Mouse (Mus musculus): ENCODE results near the gene Wdr66. TPM values are rescaled to one million over a fixed set of nuclear protein-coding genes. Genes with fewer than 3 reads are reported as not detected.

Wdr66 gene
- polyA plus RNA-seq, 2 experiments = 0.11 TPM; not detected in 1

- peaks cover 9 to 10% of the 10 kb centered on the region in 2 experiments for H3K4me1 ChIP-seq (replicated peaks; ENCODE audit: control insufficient read depth in 2 of 2, insufficient read depth in 2 of 2, low read length in 1 of 2)
Measured at GRCm38 (mm10) chr5:123232180-123232579, 19.7 kb upstream of the Wdr66 start.

DNA sequence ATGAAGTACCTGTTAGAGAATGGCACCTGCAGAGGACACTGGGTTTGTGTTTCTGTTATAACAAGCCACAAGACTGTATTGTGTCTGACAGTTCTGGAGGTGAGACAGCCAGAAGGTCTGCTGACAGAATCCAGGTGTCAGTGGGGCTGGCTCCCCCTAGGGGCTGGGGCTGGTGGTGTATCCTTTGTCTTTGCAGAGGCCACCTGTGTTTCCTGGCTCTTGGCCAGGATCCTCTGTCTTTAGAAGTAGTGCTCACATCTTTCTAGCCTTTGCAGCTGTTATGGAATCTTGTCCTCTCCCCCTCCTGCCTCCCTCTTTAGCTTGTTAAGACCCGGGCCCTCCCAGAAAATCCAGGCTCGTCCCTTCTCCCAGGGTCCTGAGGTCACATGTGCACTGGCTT is 16.2 kb upstream of the Wdr66 start:
- Histone ChIP-seq H3K9me3 (ENCODE audit: control insufficient read depth, low read length) (no peaks in the 10 kb centered on the region), H3K4me2 (ENCODE audit: low read depth) (no peak overlapping the region), H3K9ac (replicated peaks) (no peak overlapping the region), H3K27me3 (ENCODE audit: control insufficient read depth, insufficient read depth, low read length) (no peaks in the 10 kb centered on the region), H3K27ac (no peak overlapping the region), H3K36me3 (replicated peaks; ENCODE audit: control insufficient read depth, insufficient read depth, low read depth) (peaks cover 34% of the 10 kb centered on the region), H3K4me3 (ENCODE audit: insufficient read depth in 1 of 2, low read depth in 2 of 2, low read length in 2 of 2) (no peak overlapping the region), H3K4me1 (replicated peaks; ENCODE audit: control insufficient read depth in 2 of 2, insufficient read depth in 2 of 2, low read length in 1 of 2) (no peaks in the 10 kb centered on the region)
- ATAC-seq (ENCODE audit: insufficient read depth) = no peak; the same call in 1 of the 2 replicates
- TF ChIP-seq EP300 (IDR thresholded peaks at IDR 0.05; ENCODE audit: low read depth) (no peak), CTCF (IDR thresholded peaks at IDR 0.05; ENCODE audit: low read depth) (peak; percentile 92)
- WGBS (ENCODE audit: insufficient replicate concordance) = 80% methylated on average over 2 of the region's 2 CpGs
- DNase-seq (ENCODE audit: low read depth in 3 of 3, low spot score in 3 of 3) = no peak

More at GRCm38 (mm10) chr5:123232180-123232579, 19.7 kb upstream of the Wdr66 start:
- H3K36me3 ChIP-seq (replicated peaks; ENCODE audit: control insufficient read depth, insufficient read depth, low read depth) = peaks cover 18% of the 10 kb centered on the region
- no peaks in the 10 kb centered on the region for H3K9me3 ChIP-seq (ENCODE audit: control insufficient read depth, low read length)
- H3K4me3 ChIP-seq (ENCODE audit: insufficient read depth in 1 of 2, low read depth in 2 of 2, low read length in 2 of 2) = no peak overlapping the region
- DNase-seq (ENCODE audit: low read depth in 3 of 3, low spot score in 3 of 3) = no peak
- 59% methylated on average over 2 of the region's 2 CpGs for WGBS (ENCODE audit: insufficient replicate concordance)
- no peak overlapping the region for H3K27ac ChIP-seq
- no peak for ATAC-seq (ENCODE audit: insufficient read depth)
- no peak overlapping the region for H3K4me2 ChIP-seq (ENCODE audit: low read depth)
- H3K27me3 ChIP-seq (ENCODE audit: control insufficient read depth, insufficient read depth, low read length) = no peaks in the 10 kb centered on the region
- TF ChIP-seq EP300 (IDR thresholded peaks at IDR 0.05; ENCODE audit: low read depth) (no peak), CTCF (IDR thresholded peaks at IDR 0.05; ENCODE audit: low read depth) (no peak)
- no peak overlapping the region for H3K9ac ChIP-seq (replicated peaks)

DNA sequence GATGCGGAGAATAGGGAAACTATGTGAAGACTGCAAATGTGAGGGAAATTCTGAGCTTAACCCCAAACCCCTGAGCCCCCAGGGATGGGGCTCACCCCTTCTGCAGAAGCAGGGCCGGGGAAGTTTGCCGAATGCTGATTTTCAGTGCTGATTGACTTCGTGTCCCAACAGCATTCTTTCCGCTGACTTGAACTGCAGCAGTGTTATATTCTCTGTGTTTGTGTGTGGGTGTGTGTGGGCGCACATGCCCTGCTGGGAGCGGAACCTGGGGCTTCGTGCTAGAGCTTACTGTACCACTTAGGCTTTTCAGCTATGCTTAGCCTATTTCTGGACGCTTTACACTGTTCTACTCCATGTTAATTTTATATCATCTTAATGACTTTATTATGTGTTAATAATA is 15.5 kb upstream of the Wdr66 start:
- H3K9me3 ChIP-seq (ENCODE audit: control insufficient read depth, low read length) = no peaks in the 10 kb centered on the region
- no peaks in the 10 kb centered on the region for H3K4me1 ChIP-seq (replicated peaks; ENCODE audit: control insufficient read depth in 2 of 2, insufficient read depth in 2 of 2, low read length in 1 of 2)
- DNase-seq (ENCODE audit: low read depth in 3 of 3, low spot score in 3 of 3) = no peak
- H3K4me3 ChIP-seq (ENCODE audit: insufficient read depth in 1 of 2, low read depth in 2 of 2, low read length in 2 of 2) = no peak overlapping the region
- no peak overlapping the region for H3K9ac ChIP-seq (replicated peaks)
- H3K4me2 ChIP-seq (ENCODE audit: low read depth) = no peak overlapping the region
- no peaks in the 10 kb centered on the region for H3K27me3 ChIP-seq (ENCODE audit: control insufficient read depth, insufficient read depth, low read length)
- no peak for ATAC-seq (ENCODE audit: insufficient read depth)
- TF ChIP-seq EP300 (IDR thresholded peaks at IDR 0.05; ENCODE audit: low read depth) (no peak), CTCF (IDR thresholded peaks at IDR 0.05; ENCODE audit: low read depth) (no peak)
- whole genome bisulfite sequencing (ENCODE audit: insufficient replicate concordance) = 86% methylated on average over 9 of the region's 9 CpGs
- H3K27ac ChIP-seq = no peak overlapping the region
- peaks cover 36% of the 10 kb centered on the region for H3K36me3 ChIP-seq (replicated peaks; ENCODE audit: control insufficient read depth, insufficient read depth, low read depth)

- Histone ChIP-seq H3K27ac (no peak overlapping the region), H3K9ac (replicated peaks) (no peak overlapping the region), H3K27me3 (ENCODE audit: control insufficient read depth, insufficient read depth, low read length) (no peaks in the 10 kb centered on the region), H3K4me2 (ENCODE audit: low read depth) (no peak overlapping the region), H3K9me3 (ENCODE audit: control insufficient read depth, low read length) (no peaks in the 10 kb centered on the region), H3K4me1 (replicated peaks; ENCODE audit: control insufficient read depth in 2 of 2, insufficient read depth in 2 of 2, low read length in 1 of 2) (no peaks in the 10 kb centered on the region), H3K36me3 (replicated peaks; ENCODE audit: control insufficient read depth, insufficient read depth, low read depth) (peaks cover 54% of the 10 kb centered on the region), H3K4me3 (ENCODE audit: insufficient read depth in 1 of 2, low read depth in 2 of 2, low read length in 2 of 2) (no peak overlapping the region)
- TF ChIP-seq EP300 (IDR thresholded peaks at IDR 0.05; ENCODE audit: low read depth) = no peak
- no peak for TF ChIP-seq CTCF (IDR thresholded peaks at IDR 0.05; ENCODE audit: low read depth)
- WGBS (ENCODE audit: insufficient replicate concordance) = 87% methylated on average over 11 of the region's 11 CpGs
- no peak for DNase-seq (ENCODE audit: low read depth in 3 of 3, low spot score in 3 of 3)
- no peak for ATAC-seq (ENCODE audit: insufficient read depth)
Measured at GRCm38 (mm10) chr5:123239501-123239900, 12.4 kb upstream of the Wdr66 start.

DNA sequence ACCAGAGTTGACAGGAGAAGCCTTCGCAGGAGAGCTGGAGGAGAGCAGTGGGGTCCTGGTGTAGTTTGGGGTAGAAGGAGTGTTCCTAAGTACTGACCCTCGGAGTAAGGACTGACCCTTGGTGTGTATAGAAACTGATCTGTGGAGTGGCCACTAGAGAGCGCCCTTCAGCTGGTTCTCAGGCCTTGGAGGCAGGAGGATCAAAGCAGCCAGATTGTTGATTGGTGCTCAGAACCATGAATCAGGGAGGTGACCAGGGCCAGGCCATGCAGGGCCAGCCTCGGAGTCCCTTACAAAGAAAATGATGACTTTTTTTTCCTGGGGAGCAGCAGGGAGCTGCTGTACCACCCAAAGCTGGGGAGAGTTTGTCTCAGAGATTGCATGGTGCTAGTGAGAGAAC is 6.4 kb upstream of the Wdr66 start:
- TF ChIP-seq EP300 (IDR thresholded peaks at IDR 0.05; ENCODE audit: low read depth) (no peak), CTCF (IDR thresholded peaks at IDR 0.05; ENCODE audit: low read depth) (peak; percentile 82)
- no peak for DNase-seq (ENCODE audit: low read depth in 3 of 3, low spot score in 3 of 3)
- H3K9me3 ChIP-seq (ENCODE audit: control insufficient read depth, low read length) = no peaks in the 10 kb centered on the region
- no peak overlapping the region for H3K4me2 ChIP-seq (ENCODE audit: low read depth)
- H3K27me3 ChIP-seq (ENCODE audit: control insufficient read depth, insufficient read depth, low read length) = no peaks in the 10 kb centered on the region
- H3K4me1 ChIP-seq (replicated peaks; ENCODE audit: control insufficient read depth in 2 of 2, insufficient read depth in 2 of 2, low read length in 1 of 2) = no peaks in the 10 kb centered on the region
- ATAC-seq (ENCODE audit: insufficient read depth) = no peak
- H3K4me3 ChIP-seq (ENCODE audit: insufficient read depth in 1 of 2, low read depth in 2 of 2, low read length in 2 of 2) = no peak overlapping the region
- H3K9ac ChIP-seq (replicated peaks) = no peak overlapping the region
- 36% methylated on average over 4 of the region's 4 CpGs for WGBS (ENCODE audit: insufficient replicate concordance)
- no peak overlapping the region for H3K27ac ChIP-seq
- peaks cover 30% of the 10 kb centered on the region for H3K36me3 ChIP-seq (replicated peaks; ENCODE audit: control insufficient read depth, insufficient read depth, low read depth)
